ENCODE assay signal across 12 mouse cellular contexts in genomic region chr4:145367274-145367822, GRCm38 (mm10). TPM values are rescaled to one million over a fixed set of nuclear protein-coding genes. Genes with fewer than 3 reads are reported as not detected.
"Had no signal": no experiment of that assay in that cellular context is flagged by ENCODE, and none has a peak within 500 bp of the region (broad histone marks: within the 10 kb centered on the region; RNA-seq: fewer than 3 reads in every experiment).

No protein-coding gene starts in this region.

- H3K9me3 ChIP-seq: limb, embryonic 12.5 days; midbrain, embryonic 12.5 days; neural tube, embryonic 13.5 days had no signal

- DNase-seq: liver; lung, adult 18-20 months; retina, postnatal 1 day; right cerebral cortex, postnatal 4 days had no signal

- H3K27me3 ChIP-seq: limb, embryonic 12.5 days; midbrain, embryonic 12.5 days; neural tube, embryonic 13.5 days had no signal

- H3K4me1 ChIP-seq: limb, embryonic 12.5 days; midbrain, embryonic 12.5 days; neural tube, embryonic 13.5 days had no signal

- H3K4me3 ChIP-seq: layer of hippocampus, adult 2 months; limb, embryonic 12.5 days; midbrain, embryonic 12.5 days; neural tube, embryonic 13.5 days had no signal

- H3K27ac ChIP-seq: layer of hippocampus, adult 2 months; limb, embryonic 12.5 days; liver, embryonic 14.5 days; midbrain, embryonic 12.5 days; neural tube, embryonic 13.5 days had no signal

- H3K36me3 ChIP-seq: limb, embryonic 12.5 days; midbrain, embryonic 12.5 days; neural tube, embryonic 13.5 days had no signal

- H3K4me2 ChIP-seq: limb, embryonic 12.5 days; midbrain, embryonic 12.5 days; neural tube, embryonic 13.5 days had no signal

- ATAC-seq: inflammation-experienced regulatory T-cells, adult 6 months; intestine, postnatal 0 days; midbrain, embryonic 16.5 days had no signal

- H3K9ac ChIP-seq: limb, embryonic 12.5 days; liver, embryonic 14.5 days; midbrain, embryonic 12.5 days; neural tube, embryonic 13.5 days had no signal

RNA-seq across cellular contexts. Expression of gene Tnfrsf8, which starts 52.4 kb away (rescaled TPM):
- polyA plus RNA-seq: midbrain, embryonic 12.5 days; neural tube, embryonic 13.5 days had no signal
